Mouse (Mus musculus): Measurements from ENCODE around the gene Gmds. TPM values are rescaled to one million over a fixed set of nuclear protein-coding genes. Genes with fewer than 3 reads are reported as not detected.

Gmds gene
- polyA plus RNA-seq, 1 experiment from 2014 or later = 38.0 TPM

- ATAC-seq (ENCODE audit: low FRiP score, low TSS enrichment) = no peak
- 74% methylated on average over 5 of the region's 5 CpGs for WGBS
- H3K36me3 ChIP-seq (ENCODE audit: insufficient read depth, low read length) = no peaks in the 10 kb centered on the region
Observed at GRCm38 (mm10) chr13:31775762-31776161, 562.8 kb downstream of the Gmds start.

DNA sequence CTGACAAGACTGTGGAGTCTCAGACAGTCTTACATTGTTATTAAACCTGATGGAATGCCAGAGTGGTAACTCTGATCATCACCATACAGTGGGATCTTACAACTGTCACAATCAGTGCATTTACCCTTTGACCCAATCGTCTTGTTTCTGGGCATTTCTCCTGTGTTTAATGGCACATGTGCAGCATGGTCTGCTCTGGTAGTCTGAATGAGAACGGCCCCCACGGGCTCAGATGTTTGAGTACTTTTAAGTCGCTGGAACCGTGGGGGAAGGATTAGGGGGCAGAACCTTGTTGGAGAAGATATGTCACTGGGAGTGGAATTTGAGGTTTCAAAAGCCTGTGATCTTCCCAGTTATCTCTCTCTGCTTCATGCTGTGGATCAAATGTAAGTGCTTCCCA lies 565.7 kb downstream of the Gmds start:
- Histone ChIP-seq H3K27me3 (ENCODE audit: insufficient read depth, low read length) (no peaks in the 10 kb centered on the region), H3K36me3 (ENCODE audit: insufficient read depth, low read length) (no peaks in the 10 kb centered on the region), H3K4me1 (ENCODE audit: insufficient read depth, low read length) (no peaks in the 10 kb centered on the region), H3K4me3 (ENCODE audit: low read length) (no peak overlapping the region), H3K9me3 (ENCODE audit: low read length) (no peaks in the 10 kb centered on the region), H3K4me2 (replicated peaks; ENCODE audit: low read depth, low read length) (no peak overlapping the region), H3K27ac (ENCODE audit: low read length) (no peak overlapping the region), H3K9ac (replicated peaks; ENCODE audit: low read length) (no peak overlapping the region)
- WGBS = 64% methylated on average over 5 of the region's 5 CpGs
- ATAC-seq (ENCODE audit: low FRiP score, low TSS enrichment) = no peak

More at GRCm38 (mm10) chr13:31775762-31776161, 562.8 kb downstream of the Gmds start:
- H3K4me3 ChIP-seq (ENCODE audit: low read length) = no peak overlapping the region
- no peak overlapping the region for H3K9ac ChIP-seq (replicated peaks; ENCODE audit: low read length)
- H3K27me3 ChIP-seq (ENCODE audit: insufficient read depth, low read length) = no peaks in the 10 kb centered on the region
- no peak overlapping the region for H3K27ac ChIP-seq (ENCODE audit: low read length)
- H3K4me1 ChIP-seq (ENCODE audit: insufficient read depth, low read length) = peaks cover 9% of the 10 kb centered on the region; the same call in 1 of the 2 replicates
- no peaks in the 10 kb centered on the region for H3K9me3 ChIP-seq (ENCODE audit: low read length)
- no peak overlapping the region for H3K4me2 ChIP-seq (replicated peaks; ENCODE audit: low read depth, low read length)
